Mouse (Mus musculus): ENCODE measurements around the gene Ptpn13. TPM values are rescaled to one million over a fixed set of nuclear protein-coding genes. Genes with fewer than 3 reads are reported as not detected.

Gene Ptpn13
- polyA plus RNA-seq, 1 experiment from 2014 or later: 16.4 TPM

- WGBS: 90% methylated on average over 9 of the region's 9 CpGs
- H3K27me3 ChIP-seq (ENCODE audit: control insufficient read depth, insufficient read depth, low read length): no peaks in the 10 kb centered on the region
- H3K9ac ChIP-seq (ENCODE audit: low read length): no peak overlapping the region
- no peak overlapping the region for H3K4me2 ChIP-seq (ENCODE audit: low read depth)
- H3K27ac ChIP-seq (ENCODE audit: low read depth, low read length): no peak overlapping the region
- DNase-seq (ENCODE audit: low spot score) (no peak), ATAC-seq (ENCODE audit: insufficient read depth, low FRiP score, low TSS enrichment) (no peak)
- H3K4me3 ChIP-seq (ENCODE audit: low read depth, low read length): no peak overlapping the region
- H3K4me1 ChIP-seq (ENCODE audit: control insufficient read depth, insufficient read depth, low read length): no peaks in the 10 kb centered on the region
- no peaks in the 10 kb centered on the region for H3K9me3 ChIP-seq (ENCODE audit: control insufficient read depth, low read length)
- peaks cover 2% of the 10 kb centered on the region; the same call in 1 of the 2 replicates for H3K36me3 ChIP-seq (ENCODE audit: control insufficient read depth, insufficient read depth, low read length)
These were observed 135.6 kb downstream of the Ptpn13 start for GRCm38 (mm10) chr5:103560546-103560945.

- Histone ChIP-seq H3K4me2 (ENCODE audit: low read depth) (no peak overlapping the region), H3K9ac (ENCODE audit: low read length) (no peak overlapping the region), H3K4me1 (ENCODE audit: control insufficient read depth, insufficient read depth, low read length) (no peaks in the 10 kb centered on the region), H3K36me3 (ENCODE audit: control insufficient read depth, insufficient read depth, low read length) (no peaks in the 10 kb centered on the region; the same call in 1 of the 2 replicates), H3K4me3 (ENCODE audit: low read depth, low read length) (no peak overlapping the region), H3K27me3 (ENCODE audit: control insufficient read depth, insufficient read depth, low read length) (no peaks in the 10 kb centered on the region), H3K9me3 (ENCODE audit: control insufficient read depth, low read length) (no peaks in the 10 kb centered on the region), H3K27ac (ENCODE audit: low read depth, low read length) (no peak overlapping the region)
- DNase-seq (ENCODE audit: low spot score) (no peak), ATAC-seq (ENCODE audit: insufficient read depth, low FRiP score, low TSS enrichment) (no peak)
- WGBS: 92% methylated on average over 4 of the region's 4 CpGs
These were observed 143.0 kb downstream of the Ptpn13 start for GRCm38 (mm10) chr5:103568034-103568433.

DNA sequence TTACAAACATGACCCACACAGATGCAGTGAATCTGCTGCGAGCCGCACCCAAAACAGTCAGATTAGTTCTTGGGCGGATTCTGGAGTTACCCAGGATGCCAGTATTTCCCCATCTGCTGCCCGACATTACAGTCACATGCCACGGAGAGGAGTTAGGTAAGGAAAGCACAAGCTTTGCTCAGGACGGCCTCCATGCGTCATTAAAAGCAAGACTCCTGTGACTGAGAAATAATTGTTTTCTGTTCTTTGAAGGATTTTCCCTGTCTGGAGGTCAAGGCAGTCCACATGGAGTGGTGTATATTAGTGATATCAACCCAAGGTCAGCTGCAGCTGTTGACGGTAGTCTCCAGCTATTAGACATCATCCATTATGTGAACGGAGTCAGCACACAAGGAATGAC lies 144.5 kb downstream of the Ptpn13 start:
- H3K4me3 ChIP-seq (ENCODE audit: low read depth, low read length): no peak overlapping the region
- no peaks in the 10 kb centered on the region for H3K4me1 ChIP-seq (ENCODE audit: control insufficient read depth, insufficient read depth, low read length)
- no peaks in the 10 kb centered on the region for H3K9me3 ChIP-seq (ENCODE audit: control insufficient read depth, low read length)
- no peak overlapping the region for H3K4me2 ChIP-seq (ENCODE audit: low read depth)
- H3K36me3 ChIP-seq (ENCODE audit: control insufficient read depth, insufficient read depth, low read length): no peaks in the 10 kb centered on the region
- no peak overlapping the region for H3K27ac ChIP-seq (ENCODE audit: low read depth, low read length)
- H3K9ac ChIP-seq (ENCODE audit: low read length): no peak overlapping the region
- H3K27me3 ChIP-seq (ENCODE audit: control insufficient read depth, insufficient read depth, low read length): no peaks in the 10 kb centered on the region
- WGBS: 92% methylated on average over 9 of the region's 9 CpGs
- ATAC-seq (ENCODE audit: insufficient read depth, low FRiP score, low TSS enrichment) (no peak), DNase-seq (ENCODE audit: low spot score) (no peak)

GRCm38 (mm10) chr5:103579680-103580420 lies 154.9 kb downstream of the Ptpn13 start:
- no peak for DNase-seq (ENCODE audit: low spot score)
- H3K36me3 ChIP-seq (ENCODE audit: control insufficient read depth, insufficient read depth, low read length): peaks cover 2% of the 10 kb centered on the region; the same call in 1 of the 2 replicates
- H3K9me3 ChIP-seq (ENCODE audit: control insufficient read depth, low read length): no peaks in the 10 kb centered on the region
- no peak for ATAC-seq (ENCODE audit: insufficient read depth, low FRiP score, low TSS enrichment)
- no peak overlapping the region for H3K4me3 ChIP-seq (ENCODE audit: low read depth, low read length)
- H3K4me2 ChIP-seq (ENCODE audit: low read depth): no peak overlapping the region
- no peaks in the 10 kb centered on the region for H3K4me1 ChIP-seq (ENCODE audit: control insufficient read depth, insufficient read depth, low read length)
- H3K27ac ChIP-seq (ENCODE audit: low read depth, low read length): no peak overlapping the region
- H3K9ac ChIP-seq (ENCODE audit: low read length): no peak overlapping the region
- WGBS: 74% methylated on average over 11 of the region's 11 CpGs
- H3K27me3 ChIP-seq (ENCODE audit: control insufficient read depth, insufficient read depth, low read length): no peaks in the 10 kb centered on the region

DNA sequence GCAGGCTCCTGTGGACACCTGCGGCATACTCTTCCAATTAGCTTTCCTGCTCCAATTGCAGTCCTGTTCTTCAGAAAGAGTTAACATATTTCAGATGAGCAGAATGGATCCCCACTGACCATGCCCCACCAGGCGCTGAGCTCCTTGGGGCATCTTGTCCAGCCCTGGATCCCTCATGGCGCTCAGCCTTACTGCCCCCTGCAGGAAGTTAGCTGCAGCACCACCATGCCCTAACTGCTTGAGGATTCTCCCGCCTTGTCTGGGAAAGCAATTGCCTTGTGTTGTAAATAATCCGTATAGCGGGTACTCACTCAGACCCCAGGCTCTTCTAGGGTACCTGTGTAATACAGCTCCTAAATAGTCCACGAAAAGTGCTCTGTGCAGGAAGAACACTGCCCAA lies 162.2 kb downstream of the Ptpn13 start:
- Histone ChIP-seq H3K4me2 (ENCODE audit: low read depth) (no peak overlapping the region), H3K4me3 (ENCODE audit: low read depth, low read length) (no peak overlapping the region), H3K36me3 (ENCODE audit: control insufficient read depth, insufficient read depth, low read length) (no peaks in the 10 kb centered on the region), H3K27ac (ENCODE audit: low read depth, low read length) (no peak overlapping the region), H3K9ac (ENCODE audit: low read length) (no peak overlapping the region), H3K9me3 (ENCODE audit: control insufficient read depth, low read length) (no peaks in the 10 kb centered on the region), H3K27me3 (ENCODE audit: control insufficient read depth, insufficient read depth, low read length) (no peaks in the 10 kb centered on the region), H3K4me1 (ENCODE audit: control insufficient read depth, insufficient read depth, low read length) (no peaks in the 10 kb centered on the region)
- DNase-seq (ENCODE audit: low spot score): peak; percentile 35
- 79% methylated on average over 7 of the region's 7 CpGs for WGBS
- no peak for ATAC-seq (ENCODE audit: insufficient read depth, low FRiP score, low TSS enrichment)

DNA sequence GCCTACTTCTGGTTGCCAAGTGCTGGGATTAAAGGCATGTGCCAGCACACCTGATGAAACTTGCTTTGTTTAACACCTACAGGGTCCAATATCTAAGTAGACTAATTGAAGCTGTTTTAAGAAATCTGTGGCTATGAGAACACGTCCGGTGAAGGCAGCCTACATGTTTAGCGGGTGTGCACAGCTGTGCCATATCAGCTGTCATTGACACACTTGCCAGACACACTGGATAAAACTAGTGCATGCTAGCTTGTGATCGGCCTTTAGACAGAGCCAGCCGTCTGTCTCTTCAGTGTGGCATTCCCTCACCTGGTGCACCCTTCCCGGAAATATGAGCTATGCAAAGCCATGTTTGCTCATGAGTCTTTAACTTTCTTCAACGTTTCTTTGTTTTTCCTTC lies 166.9 kb downstream of the Ptpn13 start:
- 93% methylated on average over 7 of the region's 7 CpGs for WGBS
- ATAC-seq (ENCODE audit: insufficient read depth, low FRiP score, low TSS enrichment): no peak

GRCm38 (mm10) chr5:103592706-103593105 lies 167.7 kb downstream of the Ptpn13 start:
- no peaks in the 10 kb centered on the region for H3K36me3 ChIP-seq (ENCODE audit: control insufficient read depth, insufficient read depth, low read length)
- H3K9ac ChIP-seq (ENCODE audit: low read length): no peak overlapping the region
- H3K27ac ChIP-seq (ENCODE audit: low read depth, low read length): no peak overlapping the region
- no peak overlapping the region for H3K4me3 ChIP-seq (ENCODE audit: low read depth, low read length)
- no peak overlapping the region for H3K4me2 ChIP-seq (ENCODE audit: low read depth)
- no peaks in the 10 kb centered on the region for H3K27me3 ChIP-seq (ENCODE audit: control insufficient read depth, insufficient read depth, low read length)
- WGBS: 87% methylated on average over 8 of the region's 8 CpGs
- ATAC-seq (ENCODE audit: insufficient read depth, low FRiP score, low TSS enrichment): no peak
- H3K4me1 ChIP-seq (ENCODE audit: control insufficient read depth, insufficient read depth, low read length): no peaks in the 10 kb centered on the region
- H3K9me3 ChIP-seq (ENCODE audit: control insufficient read depth, low read length): no peaks in the 10 kb centered on the region
- no peak for DNase-seq (ENCODE audit: low spot score)

More for the DNA sequence above, 166.9 kb downstream of the Ptpn13 start:
- DNase-seq (ENCODE audit: low spot score): no peak
- no peaks in the 10 kb centered on the region for H3K9me3 ChIP-seq (ENCODE audit: control insufficient read depth, low read length)
- H3K36me3 ChIP-seq (ENCODE audit: control insufficient read depth, insufficient read depth, low read length): no peaks in the 10 kb centered on the region
- no peak overlapping the region for H3K9ac ChIP-seq (ENCODE audit: low read length)
- no peaks in the 10 kb centered on the region for H3K27me3 ChIP-seq (ENCODE audit: control insufficient read depth, insufficient read depth, low read length)
- H3K4me3 ChIP-seq (ENCODE audit: low read depth, low read length): no peak overlapping the region
- H3K27ac ChIP-seq (ENCODE audit: low read depth, low read length): no peak overlapping the region
- no peak overlapping the region for H3K4me2 ChIP-seq (ENCODE audit: low read depth)
- no peaks in the 10 kb centered on the region for H3K4me1 ChIP-seq (ENCODE audit: control insufficient read depth, insufficient read depth, low read length)

DNA sequence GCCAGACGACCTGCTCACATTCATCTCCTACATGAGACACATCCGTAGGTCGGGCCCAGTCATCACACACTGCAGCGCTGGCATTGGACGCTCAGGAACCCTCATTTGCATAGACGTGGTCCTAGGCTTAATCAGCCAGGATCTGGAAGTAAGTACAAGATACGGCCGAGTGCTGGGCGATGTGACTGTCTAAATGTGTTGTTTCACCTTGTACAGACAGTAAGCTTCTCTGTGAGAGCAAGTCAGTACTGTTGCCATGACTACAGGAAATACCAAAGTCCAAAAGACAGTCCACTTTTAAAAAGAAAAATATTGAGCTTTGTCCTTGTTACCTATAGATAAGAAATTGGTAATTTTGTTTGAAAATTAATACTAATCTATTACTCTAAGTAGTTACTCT lies 168.6 kb downstream of the Ptpn13 start:
- Histone ChIP-seq H3K4me2 (ENCODE audit: low read depth) (no peak overlapping the region), H3K9ac (ENCODE audit: low read length) (no peak overlapping the region), H3K27me3 (ENCODE audit: control insufficient read depth, insufficient read depth, low read length) (no peaks in the 10 kb centered on the region), H3K4me1 (ENCODE audit: control insufficient read depth, insufficient read depth, low read length) (no peaks in the 10 kb centered on the region), H3K36me3 (ENCODE audit: control insufficient read depth, insufficient read depth, low read length) (no peaks in the 10 kb centered on the region), H3K4me3 (ENCODE audit: low read depth, low read length) (no peak overlapping the region), H3K9me3 (ENCODE audit: control insufficient read depth, low read length) (no peaks in the 10 kb centered on the region), H3K27ac (ENCODE audit: low read depth, low read length) (no peak overlapping the region)
- ATAC-seq (ENCODE audit: insufficient read depth, low FRiP score, low TSS enrichment) (no peak), DNase-seq (ENCODE audit: low spot score) (no peak)
- 89% methylated on average over 9 of the region's 9 CpGs for WGBS
